Mouse (Mus musculus): ENCODE measurements around the gene Bdkrb2.

- TF ChIP-seq POLR2A (IDR thresholded peaks at IDR 0.05; ENCODE audit: borderline replicate concordance, low read depth, low read length): no peak
- TF ChIP-seq CTCF (IDR thresholded peaks at IDR 0.05; ENCODE audit: low read depth, low read length): no peak
Observed at GRCm38 (mm10) chr12:105590786-105591185, 27.8 kb downstream of the Bdkrb2 start.
